Mouse (Mus musculus) midbrain, embryonic 10.5 days (tissue): ENCODE measurements around the gene Krt12. TPM values are rescaled to one million over a fixed set of nuclear protein-coding genes. Genes with fewer than 3 reads are reported as not detected.
A peak's percentile ranks its signal among the peaks of the same experiment; 100 is the strongest.

Source experiments
- DNase-seq: peaks from one replicate; pipeline ENCODE4 v3.0.0-alpha.2; 2017; ENCODE audit warnings: low spot score
- H3K27ac ChIP-seq: fragments of 300-500 bp; sonication (generic); replicated peaks from 2 replicates; pipeline ENCODE4 v1.5.1; 2016; ENCODE audit warnings: mild to moderate bottlenecking
- H3K27me3 ChIP-seq: fragments of 300-500 bp; sonication (generic); 2 replicates; pipeline ENCODE4 v1.6.1; 2016; ENCODE audit warnings: low read depth, mild to moderate bottlenecking; ENCODE audit not compliant: poor library complexity, severe bottlenecking
- H3K36me3 ChIP-seq: fragments of 300-500 bp; sonication (generic); 2 replicates; pipeline ENCODE4 v1.6.1; 2016; ENCODE audit warnings: mild to moderate bottlenecking, moderate library complexity
- H3K4me1 ChIP-seq: fragments of 300-500 bp; sonication (generic); 2 replicates; pipeline ENCODE4 v1.6.1; 2016
- H3K4me3 ChIP-seq: fragments of 300-500 bp; sonication (generic); 2 replicates; pipeline ENCODE4 v1.5.1; 2016; ENCODE audit warnings: mild to moderate bottlenecking, moderate library complexity
- H3K9me3 ChIP-seq: fragments of 300-500 bp; sonication (generic); replicated peaks from 2 replicates; pipeline ENCODE4 v1.6.1; 2016; ENCODE audit warnings: mild to moderate bottlenecking
- WGBS: fragments of 180-500 bp; shearing (Covaris S2); methylation state at CpG from one replicate; pipeline ENCODE4 v1.1.7; 2016; 5-methylcytosine and 5-hydroxymethylcytosine counted together
- polyA plus RNA-seq: library from polyadenylated mRNA; unstranded; fragments of >200 nt; fragmentation: Nextera tagmentation; extraction: Ambion mirVana; gene quantifications from 2 replicates; pipeline ENCODE4 v1.2.1, GENCODE M21; 2016

Gene Krt12
- polyA plus RNA-seq, 1 experiment from 2014 or later, result not detected

DNA sequence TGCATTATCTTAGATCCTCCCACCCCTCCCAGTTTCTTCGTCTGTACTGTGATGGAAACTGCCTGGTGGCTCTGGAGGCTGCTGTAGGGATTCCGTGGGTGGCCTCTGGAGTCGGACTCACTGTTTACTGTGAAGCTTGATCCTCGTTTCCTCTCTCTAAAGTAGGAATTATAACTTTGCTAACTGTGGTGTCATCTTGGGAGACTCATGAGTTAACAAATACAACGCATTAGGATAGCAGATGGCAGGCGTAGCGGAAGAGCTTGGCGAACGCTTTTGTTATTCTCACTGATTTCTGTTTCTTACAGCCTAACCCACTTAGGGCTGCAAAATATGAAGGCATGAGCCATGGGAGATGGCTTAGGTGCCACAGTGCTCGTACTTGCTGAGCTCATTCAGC, 29.6 kb downstream of the Krt12 start:
- Histone ChIP-seq H3K4me3 (no peak overlapping the region), H3K27ac (no peak overlapping the region), H3K36me3 (peaks cover 4% of the 10 kb centered on the region; the same call in 1 of the 2 replicates), H3K27me3 (no peaks in the 10 kb centered on the region), H3K9me3 (no peaks in the 10 kb centered on the region), H3K4me1 (peaks cover 16% of the 10 kb centered on the region)
- 88% methylated on average over 10 of the region's 10 CpGs for WGBS
- DNase-seq, result no peak

DNA sequence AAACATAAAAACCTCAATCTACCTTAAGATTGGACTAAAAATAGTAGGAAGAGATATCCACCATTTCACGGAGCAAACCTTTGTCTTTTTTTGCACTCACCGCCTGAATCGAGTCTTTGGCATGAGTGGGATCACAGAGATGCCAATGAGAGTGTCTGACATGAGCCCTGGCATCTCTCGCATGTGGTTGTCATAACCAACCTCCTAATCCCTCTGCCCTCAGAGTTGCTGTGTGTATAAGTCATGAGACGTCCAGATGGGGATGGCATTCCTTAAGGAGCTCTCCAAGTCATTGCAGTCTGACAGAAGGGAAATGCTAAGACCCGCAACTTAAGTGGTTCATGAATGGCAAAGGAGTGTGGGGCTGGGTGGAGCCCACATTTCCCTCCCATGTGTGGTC, 30.7 kb downstream of the Krt12 start:
- H3K9me3 ChIP-seq, result no peaks in the 10 kb centered on the region
- no peak overlapping the region for H3K4me3 ChIP-seq
- peaks cover 21% of the 10 kb centered on the region for H3K4me1 ChIP-seq
- no peak overlapping the region for H3K27ac ChIP-seq
- no peak for DNase-seq
- 87% methylated on average over 6 of the region's 6 CpGs for WGBS
- H3K36me3 ChIP-seq, result peaks cover 4% of the 10 kb centered on the region; the same call in 1 of the 2 replicates
- H3K27me3 ChIP-seq, result no peaks in the 10 kb centered on the region

- H3K4me1 ChIP-seq, result peaks cover 17% of the 10 kb centered on the region
- no peak overlapping the region for H3K27ac ChIP-seq
- no peaks in the 10 kb centered on the region for H3K27me3 ChIP-seq
- H3K9me3 ChIP-seq, result no peaks in the 10 kb centered on the region
- DNase-seq, result no peak
- peaks cover 4% of the 10 kb centered on the region; the same call in 1 of the 2 replicates for H3K36me3 ChIP-seq
- H3K4me3 ChIP-seq, result no peak overlapping the region
- WGBS, result 81% methylated on average over 7 of the region's 7 CpGs
Measured at GRCm38 (mm10) chr11:99390866-99391265, 31.2 kb downstream of the Krt12 start.

DNA sequence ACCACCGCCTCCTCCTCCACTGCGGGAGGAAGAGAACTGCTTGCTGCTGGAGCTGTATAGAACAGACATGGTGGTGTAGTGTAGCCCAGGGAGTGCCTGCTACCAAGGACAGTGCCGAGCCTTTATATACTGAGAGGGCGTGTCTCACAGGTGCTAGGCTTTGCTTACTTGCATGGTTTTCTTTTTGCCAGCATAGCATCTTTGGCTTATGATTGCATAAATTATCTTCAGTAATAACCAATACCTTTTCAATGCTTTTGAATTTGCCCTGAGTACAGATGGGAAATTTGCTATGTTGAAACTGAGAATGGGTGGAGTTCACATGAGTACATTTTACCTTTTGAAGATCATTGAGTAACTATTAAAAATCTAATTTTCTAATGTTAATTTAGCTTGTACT, 32.8 kb downstream of the Krt12 start, which contains the start of gene Krt10:
Krt10 (minus strand) TSS at position 101 of the 400 bp plus-strand sequence.
- no peak for DNase-seq
- peaks cover 16% of the 10 kb centered on the region for H3K4me1 ChIP-seq
- H3K4me3 ChIP-seq, result no peak within 1 kb of the TSS
- H3K36me3 ChIP-seq, result peaks cover 4% of the 10 kb centered on the region; the same call in 1 of the 2 replicates
- H3K27ac ChIP-seq, result no peak within 1 kb of the TSS
- peaks cover 3% of the 10 kb centered on the region; the same call in 1 of the 2 replicates for H3K27me3 ChIP-seq
- H3K9me3 ChIP-seq, result no peaks in the 10 kb centered on the region
- WGBS, result 82% methylated on average over 4 of the region's 4 CpGs

DNA sequence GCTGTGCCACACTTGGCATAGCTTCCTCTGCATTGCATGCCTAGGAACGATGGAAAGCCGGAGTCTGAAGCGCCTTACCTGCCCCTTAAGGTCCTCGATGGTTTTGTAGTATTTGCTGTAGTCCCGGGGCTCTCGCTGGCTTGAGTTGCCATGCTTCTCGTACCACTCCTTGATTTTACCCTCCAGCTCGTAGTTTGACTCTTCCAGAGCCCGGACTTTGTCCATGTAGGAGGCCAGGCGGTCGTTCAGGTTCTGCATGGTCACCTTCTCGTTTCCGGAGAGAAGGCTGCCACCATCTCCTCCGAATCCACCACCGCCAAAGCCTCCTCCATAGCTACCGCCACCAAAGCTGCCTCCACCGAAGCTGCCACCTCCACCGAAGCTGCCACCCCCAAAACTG, 33.4 kb downstream of the Krt12 start:
- H3K36me3 ChIP-seq, result peaks cover 4% of the 10 kb centered on the region; the same call in 1 of the 2 replicates
- no peak overlapping the region for H3K27ac ChIP-seq
- no peak for DNase-seq
- H3K27me3 ChIP-seq, result peaks cover 9% of the 10 kb centered on the region; the same call in 1 of the 2 replicates
- WGBS, result 92% methylated on average over 18 of the region's 18 CpGs
- H3K9me3 ChIP-seq, result no peaks in the 10 kb centered on the region
- no peak overlapping the region for H3K4me3 ChIP-seq
- H3K4me1 ChIP-seq, result peaks cover 16% of the 10 kb centered on the region

DNA sequence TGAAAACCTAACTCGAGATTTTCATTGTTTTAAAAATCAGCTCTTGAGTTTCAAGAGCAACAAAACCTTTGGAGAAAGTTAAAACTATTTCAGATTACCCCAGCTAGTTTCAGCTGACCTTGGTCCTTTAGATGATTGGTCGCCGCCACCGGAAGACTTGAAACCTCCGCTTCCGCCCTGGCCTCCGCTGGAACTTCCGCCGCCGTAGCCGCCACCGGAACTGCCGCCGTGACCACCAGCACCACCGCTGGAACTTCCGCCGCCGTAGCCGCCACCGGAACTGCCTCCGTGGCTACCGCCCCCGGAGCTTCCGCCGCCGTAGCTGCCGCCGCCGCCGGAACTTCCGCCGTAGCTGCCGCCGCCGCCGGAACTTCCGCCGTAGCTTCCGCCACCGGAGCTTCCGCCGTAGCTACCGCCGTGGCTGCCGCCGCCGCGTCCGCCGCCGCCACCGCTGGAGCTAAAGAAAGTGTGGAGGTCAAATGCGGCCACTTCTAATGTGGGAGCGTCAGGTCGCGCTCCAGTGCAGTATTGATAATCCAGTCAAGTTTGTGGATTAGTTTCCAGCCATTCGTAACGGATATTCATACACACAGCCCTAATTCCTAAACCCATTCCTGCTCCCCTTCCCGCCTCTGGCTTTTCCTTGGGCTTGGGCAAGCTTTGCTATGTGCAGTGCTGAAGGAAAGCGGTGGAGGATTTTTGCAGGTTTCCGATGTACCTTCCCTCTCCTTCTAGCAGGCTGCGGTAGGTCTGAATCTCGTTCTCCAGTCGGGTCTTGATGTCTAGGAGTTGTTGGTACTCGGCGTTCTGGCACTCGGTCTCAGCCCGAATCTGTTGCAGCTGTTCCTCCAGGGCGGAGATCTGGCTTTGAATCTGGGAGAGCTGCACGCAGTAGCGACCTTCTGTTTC, 36.0 kb downstream of the Krt12 start:
- Histone ChIP-seq H3K27me3 (peaks cover 25% of the 10 kb centered on the region), H3K27ac (peak overlapping the region; percentile 91), H3K4me1 (peaks cover 16% of the 10 kb centered on the region), H3K9me3 (no peaks in the 10 kb centered on the region), H3K36me3 (peaks cover 4% of the 10 kb centered on the region; the same call in 1 of the 2 replicates), H3K4me3 (peak overlapping the region; percentile 75)
- DNase-seq, result peak; percentile 91
- 2% methylated on average over 71 of the region's 71 CpGs for WGBS

DNA sequence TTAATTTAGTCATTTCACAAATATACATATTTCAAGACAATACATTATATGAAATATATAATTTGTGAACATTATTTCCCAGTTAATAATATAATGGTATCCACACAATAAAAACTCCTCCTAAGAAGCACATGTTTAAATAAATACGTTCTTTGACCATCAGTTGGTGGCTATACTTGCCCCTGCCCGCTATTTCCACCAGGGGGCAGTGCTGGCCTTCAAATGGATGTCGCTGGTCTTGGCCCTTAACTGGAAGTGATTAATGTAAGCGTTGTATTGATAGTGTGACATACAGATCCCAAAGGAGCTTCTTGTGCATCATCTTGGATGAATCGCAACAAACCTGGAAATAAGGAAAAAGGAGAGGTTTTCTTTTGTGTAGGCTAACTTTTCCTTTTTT, 42.5 kb downstream of the Krt12 start:
- no peak overlapping the region for H3K4me3 ChIP-seq
- no peaks in the 10 kb centered on the region for H3K4me1 ChIP-seq
- H3K9me3 ChIP-seq, result no peaks in the 10 kb centered on the region
- no peak overlapping the region for H3K27ac ChIP-seq
- no peaks in the 10 kb centered on the region for H3K36me3 ChIP-seq
- 25% methylated on average over 5 of the region's 5 CpGs for WGBS
- peak; percentile 68 for DNase-seq
- peaks cover 25% of the 10 kb centered on the region for H3K27me3 ChIP-seq

DNA sequence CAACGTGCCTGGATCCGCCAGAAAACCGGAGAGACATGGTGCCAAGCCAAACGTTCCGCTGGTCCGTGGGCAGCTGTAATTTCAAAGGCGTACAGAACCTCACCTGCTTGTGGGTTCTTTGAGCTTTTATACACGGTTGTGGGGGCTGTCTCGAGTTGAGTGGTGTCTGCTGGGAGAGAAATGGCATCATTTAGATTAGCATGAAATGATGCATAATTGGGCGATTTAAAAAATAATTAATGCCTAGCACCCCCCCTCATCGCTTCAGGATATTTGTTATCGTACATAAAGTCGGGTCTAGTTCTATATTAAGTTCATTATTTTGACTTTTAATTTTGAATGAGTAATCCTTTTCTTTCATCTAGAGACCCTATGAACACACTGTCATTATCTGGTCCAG, 47.3 kb downstream of the Krt12 start, which contains the start of gene Krt28:
Krt28 (minus strand) TSS at position 101 of the 400 bp plus-strand sequence.
- Histone ChIP-seq H3K4me3 (no peak within 1 kb of the TSS), H3K4me1 (no peaks in the 10 kb centered on the region), H3K36me3 (no peaks in the 10 kb centered on the region), H3K27me3 (no peaks in the 10 kb centered on the region), H3K9me3 (no peaks in the 10 kb centered on the region), H3K27ac (no peak within 1 kb of the TSS)
- WGBS, result 85% methylated on average over 13 of the region's 13 CpGs
- DNase-seq, result no peak

- H3K27me3 ChIP-seq, result no peaks in the 10 kb centered on the region
- WGBS, result 87% methylated on average over 8 of the region's 8 CpGs
- H3K27ac ChIP-seq, result no peak overlapping the region
- H3K36me3 ChIP-seq, result no peaks in the 10 kb centered on the region
- H3K9me3 ChIP-seq, result no peaks in the 10 kb centered on the region
- no peaks in the 10 kb centered on the region for H3K4me1 ChIP-seq
- no peak overlapping the region for H3K4me3 ChIP-seq
- DNase-seq, result no peak
Measured at GRCm38 (mm10) chr11:99369853-99370451, 52.1 kb downstream of the Krt12 start.

GRCm38 (mm10) chr11:99369229-99369628, 52.8 kb downstream of the Krt12 start:
- Histone ChIP-seq H3K27ac (no peak overlapping the region), H3K36me3 (no peaks in the 10 kb centered on the region), H3K27me3 (no peaks in the 10 kb centered on the region), H3K4me3 (no peak overlapping the region), H3K9me3 (no peaks in the 10 kb centered on the region), H3K4me1 (no peaks in the 10 kb centered on the region)
- 25% methylated on average over 3 of the region's 3 CpGs for WGBS
- peak; percentile 26 for DNase-seq

GRCm38 (mm10) chr11:99366791-99367190, 55.3 kb downstream of the Krt12 start:
- Histone ChIP-seq H3K27me3 (no peaks in the 10 kb centered on the region), H3K4me1 (no peaks in the 10 kb centered on the region), H3K27ac (no peak overlapping the region), H3K36me3 (no peaks in the 10 kb centered on the region), H3K4me3 (no peak overlapping the region), H3K9me3 (no peaks in the 10 kb centered on the region)
- WGBS, result 50% methylated on average over 10 of the region's 10 CpGs
- DNase-seq, result no peak
